Mouse (Mus musculus) cerebellum, adult 11-12 months (tissue): Measurements from ENCODE around the gene Oaz1.

Experiments used
- DNase-seq: peaks from one replicate; pipeline ENCODE4 v3.0.0; 2022

The Oaz1 gene

GRCm38 (mm10) chr10:80826151-80827062 is at the start of gene Oaz1:
Gene Oaz1, plus strand, starts transcription at chr10:80826656.
- DNase-seq: peak; percentile 100

- peak; percentile 76 for DNase-seq
These were observed 49.3 kb upstream of the Oaz1 start for GRCm38 (mm10) chr10:80777123-80777522.

GRCm38 (mm10) chr10:80779565-80779964 is 46.9 kb upstream of the Oaz1 start:
- no peak for DNase-seq

- no peak for DNase-seq
These were observed 42.2 kb upstream of the Oaz1 start for GRCm38 (mm10) chr10:80784302-80784701.

GRCm38 (mm10) chr10:80784871-80785270 is 41.6 kb upstream of the Oaz1 start:
- no peak for DNase-seq

- peak; percentile 50 for DNase-seq
These were observed 40.5 kb upstream of the Oaz1 start for GRCm38 (mm10) chr10:80785963-80786362.

GRCm38 (mm10) chr10:80787517-80787916 is 38.9 kb upstream of the Oaz1 start:
- peak; percentile 36 for DNase-seq

- DNase-seq: peak; percentile 42
These were observed 35.6 kb upstream of the Oaz1 start for GRCm38 (mm10) chr10:80790761-80791404.

- DNase-seq: peak; percentile 76
These were observed 34.8 kb upstream of the Oaz1 start for GRCm38 (mm10) chr10:80791476-80792174.

GRCm38 (mm10) chr10:80792175-80793032 is 34.1 kb upstream of the Oaz1 start:
- peak; percentile 88 for DNase-seq

GRCm38 (mm10) chr10:80793033-80793784 is 33.2 kb upstream of the Oaz1 start:
- peak; percentile 80 for DNase-seq

GRCm38 (mm10) chr10:80793803-80794202 is 32.7 kb upstream of the Oaz1 start:
- DNase-seq: peak; percentile 68

GRCm38 (mm10) chr10:80794750-80795149 is 31.7 kb upstream of the Oaz1 start:
- peak; percentile 41 for DNase-seq

GRCm38 (mm10) chr10:80796307-80796848 is 30.1 kb upstream of the Oaz1 start:
- peak; percentile 63 for DNase-seq

GRCm38 (mm10) chr10:80797186-80798149 is 29.0 kb upstream of the Oaz1 start:
- no peak for DNase-seq

GRCm38 (mm10) chr10:80798150-80799006 is 28.1 kb upstream of the Oaz1 start, which contains the start of the genes Sf3a2 and Plekhj1:
Gene Sf3a2, plus strand, starts transcription at chr10:80798198.
Gene Plekhj1, minus strand, starts transcription at chr10:80798626.
- peak; percentile 97 for DNase-seq

- no peak for DNase-seq
These were observed 27.3 kb upstream of the Oaz1 start for GRCm38 (mm10) chr10:80799070-80799566.

- DNase-seq: peak; percentile 55
These were observed 24.1 kb upstream of the Oaz1 start for GRCm38 (mm10) chr10:80802204-80802912.
